Mouse (Mus musculus): ENCODE data around the gene Trim40. TPM values are rescaled to one million over a fixed set of nuclear protein-coding genes. Genes with fewer than 3 reads are reported as not detected.
"Not testable (repeated sequence)": the region's sequence is repeated elsewhere in the genome, so short reads cannot be mapped to it uniquely, and the experiment has no call there.

Gene Trim40
- polyA plus RNA-seq, 1 experiment from 2014 or later, result 0.11 TPM

- no peak overlapping the region for H3K4me3 ChIP-seq (ENCODE audit: low read depth, low read length)
- no peaks in the 10 kb centered on the region for H3K9me3 ChIP-seq (ENCODE audit: control insufficient read depth, low read length)
- ATAC-seq (replicated peaks; ENCODE audit: low FRiP score, low TSS enrichment, low read depth), result no peak
- no peak for DNase-seq (ENCODE audit: low spot score)
- no peaks in the 10 kb centered on the region for H3K4me1 ChIP-seq (replicated peaks; ENCODE audit: control insufficient read depth, insufficient read depth, low read length)
- H3K27me3 ChIP-seq (replicated peaks; ENCODE audit: control insufficient read depth, insufficient read depth, low read length), result no peaks in the 10 kb centered on the region
- H3K36me3 ChIP-seq (ENCODE audit: control insufficient read depth, insufficient read depth, low read length), result no peaks in the 10 kb centered on the region
- H3K27ac ChIP-seq (ENCODE audit: low read depth), result no peak overlapping the region
- H3K4me2 ChIP-seq (ENCODE audit: low read length), result peak overlapping the region; percentile 32; the same call in 1 of the 2 replicates
- no peak overlapping the region for H3K9ac ChIP-seq (ENCODE audit: low read length)
- 80% methylated on average over 5 of the region's 5 CpGs for WGBS
Measured at GRCm38 (mm10) chr17:36900001-36900400, 10.1 kb upstream of the Trim40 start.

GRCm38 (mm10) chr17:36899376-36899775 lies 9.5 kb upstream of the Trim40 start:
- Histone ChIP-seq H3K4me3 (ENCODE audit: low read depth, low read length) (no peak overlapping the region), H3K9ac (ENCODE audit: low read length) (no peak overlapping the region), H3K4me2 (ENCODE audit: low read length) (peak overlapping the region; percentile 32), H3K9me3 (ENCODE audit: control insufficient read depth, low read length) (no peaks in the 10 kb centered on the region), H3K4me1 (replicated peaks; ENCODE audit: control insufficient read depth, insufficient read depth, low read length) (no peaks in the 10 kb centered on the region), H3K27me3 (replicated peaks; ENCODE audit: control insufficient read depth, insufficient read depth, low read length) (no peaks in the 10 kb centered on the region), H3K36me3 (ENCODE audit: control insufficient read depth, insufficient read depth, low read length) (no peaks in the 10 kb centered on the region), H3K27ac (ENCODE audit: low read depth) (no peak overlapping the region; the same call in 1 of the 2 replicates)
- DNase-seq (ENCODE audit: low spot score), result no peak
- 83% methylated on average over 4 of the region's 4 CpGs for WGBS
- no peak for ATAC-seq (replicated peaks; ENCODE audit: low FRiP score, low TSS enrichment, low read depth)

GRCm38 (mm10) chr17:36897552-36898205 lies 7.8 kb upstream of the Trim40 start, which contains the start of gene Trim31:
Gene Trim31, plus strand, starts transcription at chr17:36898118.
- no peaks in the 10 kb centered on the region for H3K27me3 ChIP-seq (replicated peaks; ENCODE audit: control insufficient read depth, insufficient read depth, low read length)
- no peaks in the 10 kb centered on the region for H3K9me3 ChIP-seq (ENCODE audit: control insufficient read depth, low read length)
- 56% methylated on average over 6 of the region's 6 CpGs for WGBS
- no peak for DNase-seq (ENCODE audit: low spot score)
- peak; percentile 57 for ATAC-seq (replicated peaks; ENCODE audit: low FRiP score, low TSS enrichment, low read depth)
- no peak within 1 kb of the TSS for H3K9ac ChIP-seq (ENCODE audit: low read length)
- peak within 1 kb of the TSS; percentile 32 for H3K4me2 ChIP-seq (ENCODE audit: low read length)
- H3K4me1 ChIP-seq (replicated peaks; ENCODE audit: control insufficient read depth, insufficient read depth, low read length), result no peaks in the 10 kb centered on the region
- H3K36me3 ChIP-seq (ENCODE audit: control insufficient read depth, insufficient read depth, low read length), result no peaks in the 10 kb centered on the region
- H3K27ac ChIP-seq (ENCODE audit: low read depth), result peak within 1 kb of the TSS; percentile 73
- H3K4me3 ChIP-seq (ENCODE audit: low read depth, low read length), result no peak within 1 kb of the TSS

GRCm38 (mm10) chr17:36897065-36897464 lies 7.1 kb upstream of the Trim40 start:
- H3K4me1 ChIP-seq (replicated peaks; ENCODE audit: control insufficient read depth, insufficient read depth, low read length), result no peaks in the 10 kb centered on the region
- no peak overlapping the region for H3K4me2 ChIP-seq (ENCODE audit: low read length)
- H3K36me3 ChIP-seq (ENCODE audit: control insufficient read depth, insufficient read depth, low read length), result no peaks in the 10 kb centered on the region
- peak; percentile 80 for ATAC-seq (replicated peaks; ENCODE audit: low FRiP score, low TSS enrichment, low read depth)
- no peak overlapping the region for H3K9ac ChIP-seq (ENCODE audit: low read length)
- no peaks in the 10 kb centered on the region for H3K27me3 ChIP-seq (replicated peaks; ENCODE audit: control insufficient read depth, insufficient read depth, low read length)
- no peak for DNase-seq (ENCODE audit: low spot score)
- no peak overlapping the region for H3K4me3 ChIP-seq (ENCODE audit: low read depth, low read length)
- H3K9me3 ChIP-seq (ENCODE audit: control insufficient read depth, low read length), result no peaks in the 10 kb centered on the region
- H3K27ac ChIP-seq (ENCODE audit: low read depth), result peak overlapping the region; percentile 73

- Histone ChIP-seq H3K4me1 (replicated peaks; ENCODE audit: control insufficient read depth, insufficient read depth, low read length) (no peaks in the 10 kb centered on the region), H3K4me2 (ENCODE audit: low read length) (no peak overlapping the region), H3K9ac (ENCODE audit: low read length) (no peak overlapping the region), H3K27ac (ENCODE audit: low read depth) (peak overlapping the region; percentile 34), H3K4me3 (ENCODE audit: low read depth, low read length) (no peak overlapping the region), H3K27me3 (replicated peaks; ENCODE audit: control insufficient read depth, insufficient read depth, low read length) (no peaks in the 10 kb centered on the region), H3K36me3 (ENCODE audit: control insufficient read depth, insufficient read depth, low read length) (no peaks in the 10 kb centered on the region), H3K9me3 (ENCODE audit: control insufficient read depth, low read length) (no peaks in the 10 kb centered on the region)
- ATAC-seq (replicated peaks; ENCODE audit: low FRiP score, low TSS enrichment, low read depth) (no peak), DNase-seq (ENCODE audit: low spot score) (no peak)
- WGBS, result 91% methylated on average over 1 of the region's 1 CpGs
Measured at GRCm38 (mm10) chr17:36896583-36896982, 6.7 kb upstream of the Trim40 start.

DNA sequence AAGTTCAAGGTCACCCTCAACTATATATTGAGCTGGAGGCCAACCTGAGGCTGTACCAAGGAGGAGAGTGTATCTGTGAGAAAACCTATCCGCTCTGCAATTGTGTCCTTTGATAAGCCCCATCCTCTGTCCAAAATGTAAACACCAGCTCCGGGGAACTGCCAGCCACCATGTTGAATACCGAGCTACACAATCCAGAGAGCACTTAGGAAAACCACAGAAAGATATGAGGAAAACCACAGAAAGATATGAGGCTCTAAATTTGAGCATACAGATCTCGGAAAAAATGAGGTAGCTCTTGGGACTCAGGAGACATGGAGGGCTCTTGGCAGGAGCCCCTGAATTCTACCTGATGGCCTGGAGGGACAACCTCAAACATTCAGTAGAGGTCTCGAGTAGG lies 3.5 kb upstream of the Trim40 start:
- DNase-seq (ENCODE audit: low spot score), result no peak
- no peaks in the 10 kb centered on the region for H3K36me3 ChIP-seq (ENCODE audit: control insufficient read depth, insufficient read depth, low read length)
- no peak overlapping the region for H3K4me2 ChIP-seq (ENCODE audit: low read length)
- H3K9ac ChIP-seq (ENCODE audit: low read length), result no peak overlapping the region
- no peaks in the 10 kb centered on the region for H3K4me1 ChIP-seq (replicated peaks; ENCODE audit: control insufficient read depth, insufficient read depth, low read length)
- no peaks in the 10 kb centered on the region for H3K27me3 ChIP-seq (replicated peaks; ENCODE audit: control insufficient read depth, insufficient read depth, low read length)
- H3K4me3 ChIP-seq (ENCODE audit: low read depth, low read length), result no peak overlapping the region
- whole genome bisulfite sequencing, result 53% methylated on average over 5 of the region's 5 CpGs
- H3K9me3 ChIP-seq (ENCODE audit: control insufficient read depth, low read length), result no peaks in the 10 kb centered on the region
- ATAC-seq (replicated peaks; ENCODE audit: low FRiP score, low TSS enrichment, low read depth), result no peak
- H3K27ac ChIP-seq (ENCODE audit: low read depth), result no peak overlapping the region

- WGBS, result 13% methylated on average over 2 of the region's 2 CpGs
- H3K27ac ChIP-seq (ENCODE audit: low read depth), result no peak overlapping the region
- no peaks in the 10 kb centered on the region for H3K9me3 ChIP-seq (ENCODE audit: control insufficient read depth, low read length)
- no peak overlapping the region for H3K9ac ChIP-seq (ENCODE audit: low read length)
- H3K4me1 ChIP-seq (replicated peaks; ENCODE audit: control insufficient read depth, insufficient read depth, low read length), result no peaks in the 10 kb centered on the region
- no peak for DNase-seq (ENCODE audit: low spot score)
- no peak overlapping the region for H3K4me3 ChIP-seq (ENCODE audit: low read depth, low read length)
- H3K4me2 ChIP-seq (ENCODE audit: low read length), result no peak overlapping the region
- ATAC-seq (replicated peaks; ENCODE audit: low FRiP score, low TSS enrichment, low read depth), result no peak
- no peaks in the 10 kb centered on the region for H3K36me3 ChIP-seq (ENCODE audit: control insufficient read depth, insufficient read depth, low read length)
- no peaks in the 10 kb centered on the region for H3K27me3 ChIP-seq (replicated peaks; ENCODE audit: control insufficient read depth, insufficient read depth, low read length)
Measured at GRCm38 (mm10) chr17:36892362-36892761, 2.4 kb upstream of the Trim40 start.

- not testable (repeated sequence) for H3K4me2 ChIP-seq (ENCODE audit: low read length); H3K27ac ChIP-seq (ENCODE audit: low read depth)
Measured at GRCm38 (mm10) chr17:36891496-36891895, 1.6 kb upstream of the Trim40 start.

DNA sequence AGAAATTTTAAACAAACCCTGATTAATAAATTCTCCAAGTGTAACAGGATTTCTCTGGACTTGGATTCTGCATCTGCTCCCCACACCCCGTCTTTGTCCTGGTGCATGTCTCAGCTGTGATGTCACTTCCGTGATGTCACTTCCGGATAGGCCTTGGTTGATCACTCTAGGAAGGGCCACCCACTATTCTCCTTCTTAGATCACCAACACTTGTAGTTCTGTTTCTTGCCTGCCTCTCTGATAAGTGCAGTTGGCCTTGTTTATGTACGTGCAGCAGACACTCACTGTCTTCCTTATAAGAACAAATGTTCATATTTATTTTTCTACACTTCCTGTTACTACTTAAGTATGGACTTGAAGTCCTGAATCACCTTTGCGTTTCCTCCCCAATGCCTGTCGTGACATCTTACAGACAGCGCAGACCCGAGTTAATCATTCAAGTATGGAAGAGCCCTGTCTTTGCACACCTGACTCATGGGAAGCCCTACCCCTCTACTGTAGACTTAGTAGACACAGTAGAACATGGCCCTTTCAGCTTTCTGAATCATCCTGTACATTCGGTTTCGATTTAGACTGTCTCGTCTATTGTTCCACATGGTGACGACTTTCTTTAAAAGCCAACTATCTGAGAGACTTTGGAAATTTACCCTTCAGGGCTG lies 4.7 kb downstream of the Trim40 start:
- Histone ChIP-seq H3K27ac (ENCODE audit: low read depth) (no peak overlapping the region), H3K36me3 (ENCODE audit: control insufficient read depth, insufficient read depth, low read length) (no peaks in the 10 kb centered on the region), H3K4me1 (replicated peaks; ENCODE audit: control insufficient read depth, insufficient read depth, low read length) (no peaks in the 10 kb centered on the region), H3K9me3 (ENCODE audit: control insufficient read depth, low read length) (no peaks in the 10 kb centered on the region), H3K4me2 (ENCODE audit: low read length) (no peak overlapping the region), H3K9ac (ENCODE audit: low read length) (no peak overlapping the region), H3K4me3 (ENCODE audit: low read depth, low read length) (no peak overlapping the region), H3K27me3 (replicated peaks; ENCODE audit: control insufficient read depth, insufficient read depth, low read length) (no peaks in the 10 kb centered on the region)
- 88% methylated on average over 12 of the region's 12 CpGs for WGBS
- no peak for DNase-seq (ENCODE audit: low spot score)
- 0 out of 2 replicates have a peak, but pooled peaks have one; percentile 57 for ATAC-seq (replicated peaks; ENCODE audit: low FRiP score, low TSS enrichment, low read depth)

More at GRCm38 (mm10) chr17:36891496-36891895, 1.6 kb upstream of the Trim40 start:
- H3K9me3 ChIP-seq (ENCODE audit: control insufficient read depth, low read length); H3K4me1 ChIP-seq (replicated peaks; ENCODE audit: control insufficient read depth, insufficient read depth, low read length); H3K36me3 ChIP-seq (ENCODE audit: control insufficient read depth, insufficient read depth, low read length); H3K4me3 ChIP-seq (ENCODE audit: low read depth, low read length); H3K27me3 ChIP-seq (replicated peaks; ENCODE audit: control insufficient read depth, insufficient read depth, low read length); DNase-seq (ENCODE audit: low spot score); H3K9ac ChIP-seq (ENCODE audit: low read length); ATAC-seq (replicated peaks; ENCODE audit: low FRiP score, low TSS enrichment, low read depth): not testable (repeated sequence)
- 87% methylated on average over 1 of the region's 1 CpGs for WGBS

All from intestine, embryonic 14.5 days (tissue).